Mouse (Mus musculus) small intestine, adult 2 months (tissue): ENCODE measurements around the gene Pde4d.

ENCODE experiments used
- CTCF ChIP-seq: fragments of 200-500 bp; IDR thresholded peaks from 2 replicates; pipeline ENCODE4 v1.5.1; 2012; ENCODE audit warnings: low read depth, mild to moderate bottlenecking, control low read depth, inconsistent platforms, low read length, moderate library complexity, mixed read lengths; ENCODE audit not compliant: insufficient replicate concordance, insufficient read length; ENCODE audit errors: extremely low read depth
- POLR2A ChIP-seq: fragments of 200-500 bp; IDR thresholded peaks from 2 replicates; pipeline ENCODE4 v1.6.1; 2012; ENCODE audit warnings: low read depth, mild to moderate bottlenecking, control low read depth, inconsistent platforms, low read length, moderate library complexity

DNA sequence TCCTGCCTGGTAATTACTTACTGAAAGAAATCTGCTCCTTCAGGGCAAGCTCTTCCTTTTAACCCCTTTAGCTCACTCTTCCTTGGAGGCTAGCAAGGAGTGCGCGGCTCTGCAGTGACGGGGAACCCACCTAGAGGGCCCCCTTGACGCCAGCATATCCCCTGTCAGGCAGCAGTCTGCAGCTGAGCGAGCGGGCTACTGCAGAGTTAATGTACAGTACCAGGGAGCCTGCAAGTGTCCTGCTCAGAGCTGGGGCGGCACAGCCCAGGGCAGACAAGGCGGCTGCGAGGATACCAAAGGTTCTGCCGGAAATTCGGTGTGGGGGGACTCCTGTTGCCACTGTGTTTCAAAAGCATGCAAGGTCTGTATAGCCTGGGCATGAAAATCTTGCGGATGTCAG lies 991.1 kb downstream of the Pde4d start:
- TF ChIP-seq CTCF: no peak
- no peak for TF ChIP-seq POLR2A
